Mouse (Mus musculus): ENCODE data around the gene Peli2.
A peak's percentile ranks its signal among the peaks of the same experiment; 100 is the strongest.

The Peli2 gene

DNA sequence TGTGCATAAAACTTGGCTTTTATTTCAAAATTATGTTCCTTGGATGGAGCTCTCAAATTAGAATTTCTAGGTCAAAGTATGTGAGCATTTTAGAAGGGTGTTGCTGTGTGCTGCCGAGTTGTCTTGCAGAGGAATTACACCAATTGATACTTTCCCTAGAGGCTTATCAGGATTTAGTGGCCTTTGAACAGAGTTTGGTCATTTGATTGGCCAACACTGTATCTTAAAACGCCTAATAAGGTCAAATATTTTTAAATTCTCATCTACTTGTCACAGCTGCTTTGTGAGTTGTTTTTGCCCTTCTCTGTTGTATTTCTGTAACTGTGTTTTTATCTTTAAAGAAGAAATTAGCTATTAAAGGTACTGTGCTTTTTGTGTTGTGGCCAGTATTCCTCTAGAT, 32.4 kb downstream of the Peli2 start:
- ATAC-seq (ENCODE audit: low TSS enrichment): no peak

DNA sequence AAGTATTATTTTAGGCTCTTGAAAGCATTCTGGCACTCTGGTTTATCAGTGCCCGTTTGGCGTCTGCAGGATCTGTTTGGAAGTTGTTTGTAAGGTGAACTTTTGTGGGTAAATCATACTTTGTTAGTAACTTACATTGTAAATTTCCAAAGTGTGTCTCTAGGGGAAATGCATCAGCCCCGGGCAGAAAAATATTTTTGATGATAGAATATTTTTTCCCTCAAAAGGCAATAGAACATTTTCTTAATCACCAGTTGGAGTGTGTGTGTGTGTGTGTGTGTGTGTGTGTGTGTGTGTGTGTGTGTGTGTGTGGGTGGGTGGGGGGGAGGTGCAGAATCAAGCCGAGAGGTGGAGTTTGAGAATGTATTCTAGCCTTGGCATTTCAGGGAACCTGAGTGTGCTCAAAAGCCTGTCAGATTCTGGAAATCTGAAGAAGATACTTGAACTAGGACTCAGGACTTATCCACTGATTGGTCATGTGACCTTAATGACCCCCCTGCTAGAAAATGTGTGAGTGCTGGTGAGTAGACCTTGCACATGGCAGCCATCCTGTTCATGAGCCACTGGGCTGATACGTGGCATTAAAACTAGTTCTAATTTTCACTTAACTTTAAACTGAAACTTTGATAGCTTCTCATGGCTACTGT, 33.4 kb downstream of the Peli2 start:
- no peak for ATAC-seq (ENCODE audit: low TSS enrichment)

DNA sequence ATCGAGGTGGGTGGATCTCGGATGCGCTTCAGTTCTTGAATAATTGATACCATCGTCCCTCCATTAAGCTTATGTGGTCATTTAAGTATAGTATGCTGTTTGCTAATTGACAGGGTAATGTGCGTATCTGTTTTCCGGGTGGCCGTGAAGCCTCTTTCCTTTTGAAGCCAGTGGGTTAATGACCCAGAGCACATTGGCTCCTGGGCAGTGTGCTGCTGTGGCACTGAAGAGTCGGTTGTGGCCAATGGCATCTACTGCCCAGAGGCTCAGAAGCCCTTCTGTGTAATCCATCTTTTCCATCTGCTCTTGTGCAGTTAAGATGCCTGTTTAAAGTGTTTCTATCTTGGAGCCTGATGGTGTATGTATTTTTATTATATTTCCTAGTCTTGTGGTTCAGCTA, 34.0 kb downstream of the Peli2 start:
- ATAC-seq (ENCODE audit: low TSS enrichment): no peak

DNA sequence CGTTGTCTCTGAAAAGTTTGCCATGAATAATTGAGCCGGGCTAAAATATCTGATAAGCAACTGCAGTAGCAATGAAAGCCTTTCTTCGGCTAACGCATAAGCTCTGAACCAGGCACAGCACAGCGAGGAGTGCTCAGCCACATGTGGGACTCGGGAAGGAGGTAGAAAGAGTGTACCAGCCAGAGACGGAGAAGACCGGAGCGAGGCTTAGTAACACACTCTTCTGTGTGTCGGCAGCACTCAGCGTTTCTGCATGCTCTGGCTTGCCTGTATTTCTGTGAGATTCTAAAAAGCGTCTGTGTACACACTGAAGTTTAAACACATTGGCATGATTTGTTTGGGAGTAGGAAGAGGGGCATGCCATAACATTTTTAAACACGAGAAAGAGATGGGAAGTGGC, 34.5 kb downstream of the Peli2 start:
- ATAC-seq (ENCODE audit: low TSS enrichment): peak; percentile 87

DNA sequence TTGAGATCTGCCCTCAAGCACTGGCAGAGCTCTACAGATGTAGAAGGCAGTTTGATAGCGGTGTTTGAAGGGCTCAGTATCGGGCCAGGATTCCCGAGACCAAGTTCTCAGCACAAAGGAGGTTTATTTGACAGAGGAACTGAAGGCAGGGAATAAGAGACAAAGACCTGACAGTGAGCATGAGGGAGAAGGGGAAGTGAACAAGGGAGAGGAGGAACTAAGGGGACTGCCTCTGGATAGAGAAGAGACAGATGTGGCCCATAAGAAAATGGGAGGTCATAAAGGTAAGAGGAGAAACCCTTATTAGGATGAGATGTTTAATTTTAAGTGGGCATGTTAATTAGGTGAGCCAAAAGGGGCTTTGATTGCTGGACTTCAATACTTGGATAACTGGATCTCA, 36.5 kb downstream of the Peli2 start:
- ATAC-seq (ENCODE audit: low TSS enrichment): no peak

DNA sequence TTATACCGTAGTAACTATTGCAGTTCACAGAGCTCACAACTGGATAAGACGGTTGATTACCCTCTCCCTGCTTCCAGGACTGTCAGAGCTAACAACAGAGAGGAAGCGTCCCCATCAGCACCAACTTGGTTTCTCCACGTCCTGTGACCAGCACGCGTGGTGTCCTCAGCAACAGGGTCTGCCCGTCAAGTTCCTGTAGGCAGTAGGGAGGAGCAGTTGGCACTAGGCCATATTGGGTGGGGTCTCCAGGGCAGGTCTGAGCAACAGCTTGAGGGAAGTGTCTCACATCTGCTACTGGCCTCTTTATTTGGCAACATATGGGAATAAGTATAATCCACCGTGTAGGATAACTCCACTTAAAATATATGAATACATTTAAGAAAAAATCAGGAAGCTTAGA, 37.2 kb downstream of the Peli2 start:
- no peak for ATAC-seq (ENCODE audit: low TSS enrichment)

DNA sequence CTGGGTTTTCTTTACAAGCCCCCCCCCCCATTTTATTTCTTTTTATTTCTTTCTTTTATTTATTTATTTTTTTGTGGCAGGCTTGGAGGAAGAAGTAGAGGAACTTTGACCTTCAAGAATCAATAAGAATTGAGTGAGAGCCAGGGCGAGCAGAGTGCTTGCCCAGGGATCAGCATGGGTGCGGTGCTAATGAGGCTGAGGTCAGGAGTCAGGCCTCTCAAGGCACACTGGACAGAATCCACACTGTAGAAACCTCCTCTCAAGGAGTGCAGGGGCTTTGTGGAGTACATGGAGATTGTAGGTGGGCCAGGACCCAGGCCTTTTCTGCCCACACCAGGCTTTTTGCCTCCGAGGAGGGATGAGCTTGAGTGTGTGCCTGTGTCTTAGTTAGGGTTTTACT, 38.8 kb downstream of the Peli2 start:
- ATAC-seq (ENCODE audit: low TSS enrichment): no peak

DNA sequence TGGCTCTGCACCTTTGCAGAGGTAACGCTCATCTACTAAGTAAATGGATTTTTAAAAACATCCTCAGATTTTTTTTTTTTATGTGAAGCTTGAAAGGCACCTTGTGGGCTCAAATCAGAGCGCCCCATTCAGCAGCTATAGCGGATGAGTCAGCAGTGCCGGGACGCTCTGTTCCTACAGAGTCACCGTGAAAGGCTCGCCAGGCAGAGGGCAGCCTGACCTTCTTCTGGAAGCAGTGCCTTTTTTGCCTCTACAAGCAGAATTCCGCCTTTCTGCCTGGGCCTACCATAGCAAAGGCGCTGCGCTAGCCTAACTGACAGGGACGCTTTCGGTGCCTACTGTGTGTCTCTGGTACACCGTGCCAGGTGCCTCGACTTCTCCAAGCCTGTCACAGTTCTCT, 41.8 kb downstream of the Peli2 start:
- peak; percentile 78 for ATAC-seq (ENCODE audit: low TSS enrichment)

DNA sequence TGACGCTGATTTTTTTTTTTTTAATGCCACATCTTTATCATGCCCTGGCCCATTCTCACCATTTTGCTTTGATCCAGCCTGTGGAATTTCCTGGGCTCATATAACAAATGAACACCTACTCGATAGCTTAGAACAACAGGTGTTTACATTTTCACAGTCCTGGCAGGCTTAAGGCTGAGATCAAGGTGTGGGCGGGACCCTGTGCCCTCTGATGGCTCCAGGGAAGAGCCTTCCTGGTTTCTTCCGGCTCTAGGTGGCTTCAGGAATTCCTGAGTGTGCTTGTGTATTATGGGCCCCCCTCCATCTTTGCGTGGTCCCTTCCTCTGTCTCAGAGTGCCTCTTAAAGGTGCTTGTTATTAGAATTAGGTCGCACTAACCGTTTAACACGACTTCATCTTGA, 44.3 kb downstream of the Peli2 start:
- no peak for ATAC-seq (ENCODE audit: low TSS enrichment)

DNA sequence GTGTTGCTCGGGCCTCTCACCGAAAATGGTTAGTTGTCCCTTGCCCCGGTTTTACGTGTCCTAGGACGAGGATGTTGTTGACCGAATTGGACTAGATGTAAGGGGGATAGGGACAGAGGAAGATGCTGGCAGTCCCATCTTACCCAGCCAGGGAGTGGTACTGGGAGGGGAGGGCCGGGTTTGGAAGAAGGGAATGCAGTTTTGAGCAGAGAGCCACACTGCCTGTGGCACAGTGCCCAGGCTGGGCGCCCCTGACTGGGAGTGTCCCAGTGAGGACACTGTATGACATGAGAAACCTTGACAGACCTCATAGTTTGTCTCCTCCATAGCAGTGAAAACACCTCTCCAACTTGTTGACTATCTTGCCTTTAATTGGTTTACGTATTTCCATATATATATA, 45.8 kb downstream of the Peli2 start:
- ATAC-seq (ENCODE audit: low TSS enrichment): no peak

DNA sequence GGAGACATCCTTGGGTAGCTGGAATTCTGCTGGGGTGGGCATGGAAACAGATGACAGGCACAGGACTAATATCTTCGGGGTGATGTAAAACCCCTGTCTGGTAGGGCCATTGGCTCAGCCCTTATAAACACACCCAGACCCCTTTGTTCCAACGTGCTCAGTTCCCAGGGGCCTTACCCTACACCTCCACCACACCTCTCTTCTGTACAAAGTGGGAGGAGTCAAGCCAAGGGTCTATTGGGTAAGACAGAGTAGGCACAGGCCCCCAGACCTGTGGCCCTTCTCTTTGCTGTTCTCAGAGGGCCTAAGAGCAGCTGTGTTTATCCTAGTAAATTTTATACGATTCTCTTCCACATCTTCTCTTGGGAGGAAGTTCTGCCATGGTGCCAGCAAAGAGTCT, 46.4 kb downstream of the Peli2 start:
- ATAC-seq (ENCODE audit: low TSS enrichment): no peak

DNA sequence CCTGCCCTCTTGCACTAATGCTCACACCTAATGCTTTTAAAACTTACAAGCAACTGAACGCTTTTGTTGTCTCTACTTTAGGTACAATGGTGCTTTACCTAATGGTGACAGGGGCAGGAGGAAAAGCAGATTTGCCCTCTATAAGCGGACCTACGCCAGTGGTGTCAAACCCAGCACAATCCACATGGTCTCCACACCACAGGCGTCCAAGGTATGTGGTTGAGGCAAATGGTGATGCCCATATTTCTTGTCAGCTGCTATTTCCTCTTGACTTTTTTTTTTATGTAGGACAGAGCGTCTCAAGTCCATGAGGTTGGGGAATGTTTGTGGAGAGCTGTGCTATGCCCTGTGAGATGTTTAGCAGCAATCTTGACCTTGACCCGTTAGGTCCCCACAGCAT, 47.5 kb downstream of the Peli2 start:
- ATAC-seq (ENCODE audit: low TSS enrichment): no peak

DNA sequence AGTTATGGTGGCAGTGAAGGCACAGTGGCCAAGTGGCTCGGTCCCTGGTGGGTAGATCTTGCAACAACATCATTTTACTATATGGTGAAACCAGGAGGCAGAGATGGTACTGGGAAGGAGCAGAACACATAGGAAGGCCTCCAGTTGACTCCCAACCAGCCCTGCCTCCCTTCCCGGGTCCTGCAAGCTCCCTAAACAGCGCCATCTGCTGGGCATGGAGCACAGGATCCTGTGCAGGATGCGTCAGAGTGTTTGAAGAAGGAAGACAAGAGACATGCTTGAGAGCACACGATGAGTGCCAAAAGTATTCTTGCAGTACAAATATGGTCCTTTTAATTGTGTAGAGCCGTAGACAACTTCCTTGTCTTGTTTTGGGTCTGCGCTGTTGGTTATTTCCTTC, 49.3 kb downstream of the Peli2 start:
- ATAC-seq (ENCODE audit: low TSS enrichment): peak; percentile 73; the same call in 1 of the 2 replicates

DNA sequence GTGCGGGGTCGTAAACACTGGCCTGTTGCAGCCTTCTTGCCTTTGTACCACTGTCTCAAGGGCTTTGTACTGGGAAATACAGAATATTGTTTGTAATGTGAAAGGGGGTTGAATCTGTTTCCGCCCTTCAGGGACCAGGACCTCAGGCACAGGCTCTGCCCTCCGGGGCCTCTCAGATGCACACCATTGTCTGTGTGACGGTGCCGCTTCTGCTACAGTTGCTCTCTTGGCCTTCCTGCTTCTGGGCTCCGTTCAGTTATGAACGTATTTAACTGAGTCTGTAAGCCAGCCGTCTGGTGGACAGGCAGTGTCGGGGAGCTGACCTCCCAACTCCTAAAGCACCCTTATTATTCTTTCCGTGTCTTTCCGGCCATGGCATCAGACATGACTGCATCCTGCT, 50.6 kb downstream of the Peli2 start:
- no peak for ATAC-seq (ENCODE audit: low TSS enrichment)

DNA sequence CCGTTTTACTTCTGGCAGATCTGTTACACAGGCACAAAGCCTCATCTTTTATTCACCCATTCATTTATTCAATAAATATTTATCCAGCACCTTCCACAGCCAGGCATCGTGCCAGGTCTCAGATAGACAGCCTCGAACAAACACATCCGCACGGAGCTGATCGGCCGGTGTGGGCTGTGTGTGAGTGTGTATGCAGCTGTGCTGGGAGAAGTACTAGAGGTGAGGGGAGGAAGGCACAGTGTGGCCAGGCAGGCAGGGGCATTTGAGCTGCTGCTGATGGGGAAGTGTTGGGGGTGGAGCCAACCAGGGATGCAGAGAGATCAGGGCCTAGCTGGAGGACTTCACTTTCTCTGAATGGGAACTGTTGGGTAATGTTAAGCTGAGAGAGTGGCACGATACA, 51.4 kb downstream of the Peli2 start:
- no peak for ATAC-seq (ENCODE audit: low TSS enrichment)

DNA sequence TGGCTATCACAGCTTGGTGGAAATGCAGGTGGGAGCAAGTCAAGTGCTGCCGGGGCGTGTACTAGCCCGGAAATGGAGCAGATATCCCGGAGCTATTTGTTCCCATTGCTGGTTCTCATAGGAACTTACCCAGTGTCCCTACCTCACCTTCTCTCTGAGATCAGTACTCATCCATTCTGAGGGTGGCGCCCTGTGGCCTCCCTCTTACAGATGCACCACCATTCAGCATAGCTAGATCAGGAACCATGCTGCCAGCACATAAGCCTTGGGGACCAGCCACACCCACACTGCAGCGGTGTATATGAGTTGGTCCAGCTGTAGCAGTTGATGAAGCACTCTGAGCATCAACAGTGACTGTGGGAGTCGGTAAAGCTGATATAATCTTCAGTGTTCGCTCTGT, 52.3 kb downstream of the Peli2 start:
- ATAC-seq (ENCODE audit: low TSS enrichment): no peak

DNA sequence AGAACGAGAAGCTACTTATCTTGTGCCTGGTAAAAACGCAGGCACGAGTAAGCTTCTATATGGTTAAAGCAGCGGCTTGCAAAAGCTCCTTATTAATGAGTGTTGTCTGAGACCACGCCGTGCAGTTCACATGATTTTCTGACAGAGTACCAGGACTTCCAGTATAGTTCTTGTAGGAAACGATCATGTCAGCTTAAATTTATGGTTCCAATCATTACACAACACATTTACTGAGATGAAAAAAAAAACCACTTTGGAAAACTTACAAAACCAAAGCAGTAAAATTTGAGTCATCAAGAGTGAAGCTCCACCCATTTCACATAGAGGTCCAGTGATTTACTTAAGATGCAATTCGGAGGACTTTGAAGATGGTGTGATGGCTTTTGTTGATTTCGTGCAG, 53.2 kb downstream of the Peli2 start:
- no peak for ATAC-seq (ENCODE audit: low TSS enrichment)

DNA sequence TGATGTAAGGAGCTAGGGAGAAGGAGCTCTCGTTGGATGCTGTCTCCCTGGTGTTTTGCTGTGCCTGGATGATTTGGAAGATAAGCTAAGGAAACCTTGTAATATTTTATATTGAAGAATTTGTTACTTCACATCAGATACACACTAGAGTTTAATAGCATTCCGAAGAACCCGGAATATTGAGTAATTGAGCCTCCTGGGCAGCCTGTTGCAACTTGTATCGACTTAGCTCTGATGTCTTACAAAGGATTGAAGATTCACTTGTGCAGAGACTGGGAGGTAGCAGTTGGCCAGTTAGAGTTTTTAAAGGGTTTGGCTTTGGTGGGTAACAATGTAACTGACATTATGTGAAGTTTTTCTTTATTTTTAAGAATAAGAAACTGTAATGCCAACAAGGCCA, 53.7 kb downstream of the Peli2 start:
- no peak for ATAC-seq (ENCODE audit: low TSS enrichment)

DNA sequence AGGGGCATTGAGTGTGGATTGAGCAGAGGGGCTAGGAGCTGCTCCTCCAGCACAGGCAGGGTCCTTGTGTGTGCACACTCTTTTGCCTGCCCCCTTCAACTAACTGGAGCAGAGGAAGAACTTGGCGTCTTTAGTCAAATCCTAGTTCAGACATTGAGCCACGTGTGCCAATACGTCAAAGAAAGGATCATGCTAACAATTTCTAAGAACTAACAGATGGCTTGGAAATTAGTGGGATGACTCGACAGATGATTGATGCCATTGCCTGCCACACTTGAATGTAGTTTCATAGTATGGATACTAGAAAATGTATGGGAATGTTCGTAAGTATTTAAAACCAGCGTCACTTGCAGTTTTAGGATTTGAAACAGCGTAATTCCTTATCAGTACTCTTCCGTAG, 54.5 kb downstream of the Peli2 start:
- ATAC-seq (ENCODE audit: low TSS enrichment): no peak

DNA sequence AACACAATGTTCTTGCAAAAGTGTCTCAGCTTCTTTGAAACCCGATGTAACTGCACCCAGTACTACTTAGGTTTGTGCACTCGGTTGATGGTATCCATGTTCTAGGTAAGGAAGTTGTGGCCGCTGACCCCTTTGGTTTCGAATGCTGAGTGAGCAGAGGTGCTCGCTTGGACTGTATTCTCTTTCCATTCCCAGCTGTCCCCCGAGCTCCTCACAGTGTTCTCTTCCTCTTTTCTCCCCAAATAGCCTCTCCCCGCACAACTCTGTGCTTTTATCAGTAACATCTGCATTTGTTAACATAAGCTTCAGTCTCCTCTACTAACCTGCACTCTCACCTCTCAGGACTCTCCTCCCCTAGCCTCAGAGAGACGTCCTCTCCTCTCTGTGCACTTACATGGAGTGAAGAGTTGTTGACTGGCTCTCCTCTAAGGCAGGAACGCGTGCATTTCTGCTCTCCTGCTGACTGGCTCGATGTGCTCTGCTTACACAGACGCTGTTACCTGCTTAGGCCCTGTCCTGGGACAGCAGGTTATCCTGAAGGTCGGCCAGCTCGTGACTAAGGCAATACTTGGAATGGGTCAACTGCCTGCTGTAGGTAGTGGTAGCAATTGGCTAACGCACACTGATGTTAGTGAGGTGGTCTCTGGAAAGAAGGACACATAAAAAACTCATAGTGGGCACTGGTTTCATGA, 57.8 kb downstream of the Peli2 start:
- no peak for ATAC-seq (ENCODE audit: low TSS enrichment)

DNA sequence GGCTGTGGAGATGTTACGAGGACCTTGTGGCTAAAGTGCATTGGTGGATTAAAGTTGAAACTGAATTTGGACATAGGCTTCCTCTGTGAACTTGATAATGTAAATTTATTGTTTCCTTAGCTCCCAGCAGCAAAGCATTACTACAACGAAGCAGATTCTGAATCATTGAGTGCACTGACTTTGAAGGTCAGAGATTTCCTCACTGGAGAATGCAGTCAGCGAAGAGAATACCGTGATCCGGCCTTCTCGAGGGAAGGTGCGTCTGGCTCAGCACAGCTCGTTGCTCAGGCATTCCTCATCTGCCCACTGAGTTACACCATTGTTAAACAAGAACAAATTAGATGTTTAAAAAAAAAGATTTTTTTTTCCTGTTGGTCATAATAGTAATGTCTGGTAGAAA, 58.4 kb downstream of the Peli2 start:
- ATAC-seq (ENCODE audit: low TSS enrichment): no peak

DNA sequence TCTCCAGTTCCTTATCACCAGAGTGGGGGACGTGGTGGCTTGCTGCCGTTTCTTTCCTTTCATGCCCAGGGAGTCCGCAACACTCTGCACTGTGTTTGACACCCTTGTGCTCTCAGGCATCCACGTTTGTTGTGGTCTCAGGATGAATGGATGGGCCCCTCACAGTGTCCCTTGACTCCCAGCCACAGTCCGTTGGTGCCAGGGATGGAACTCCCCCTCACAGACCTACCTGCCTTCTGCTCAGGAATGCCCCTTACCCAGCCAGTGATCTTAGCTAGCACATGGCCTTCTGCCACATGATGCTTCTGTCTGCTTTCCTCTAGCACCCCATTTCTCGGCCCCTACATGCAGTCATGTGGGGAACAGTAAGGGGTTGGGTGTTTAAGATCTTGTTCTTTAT, 65.7 kb downstream of the Peli2 start:
- no peak for ATAC-seq (ENCODE audit: low TSS enrichment)

DNA sequence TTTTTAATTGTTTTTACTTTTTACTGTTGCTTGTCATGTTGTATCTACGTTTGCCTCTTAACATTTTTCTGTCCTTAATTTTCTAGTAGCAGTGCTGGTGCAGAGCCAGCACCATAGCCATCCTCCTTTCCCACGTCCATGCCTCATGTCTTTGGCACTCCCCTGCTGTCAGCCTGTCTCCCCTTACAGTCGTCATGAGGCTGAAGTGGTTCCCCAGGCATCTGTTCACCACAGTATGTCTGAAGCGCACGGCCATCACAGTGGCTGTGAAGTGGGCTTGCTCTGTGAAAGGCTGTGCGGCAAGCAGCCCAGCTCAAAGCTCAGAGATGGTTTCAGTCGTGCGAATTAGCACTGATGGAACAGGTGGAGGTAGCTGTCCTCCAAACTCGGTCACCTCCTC, 66.5 kb downstream of the Peli2 start:
- ATAC-seq (ENCODE audit: low TSS enrichment): no peak

DNA sequence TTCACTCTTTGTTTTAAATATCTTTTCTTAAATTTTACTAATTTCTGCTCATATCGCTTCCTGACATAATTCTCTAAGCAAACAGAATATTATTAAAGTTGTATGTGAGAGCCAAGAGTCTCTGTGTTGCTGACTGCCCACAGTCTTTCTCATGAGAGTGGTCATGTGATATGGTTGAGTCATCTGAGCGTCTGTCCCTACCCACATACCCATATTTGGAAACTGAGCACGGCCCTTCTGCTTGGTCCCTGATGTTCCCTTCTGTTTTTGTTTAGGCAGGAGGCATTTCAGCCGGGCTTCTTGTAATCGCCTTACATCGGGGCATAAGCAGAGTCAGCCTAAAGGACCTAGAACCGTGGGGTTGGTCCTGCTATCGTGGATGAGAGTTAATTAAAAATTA, 68.7 kb downstream of the Peli2 start:
- peak; percentile 93 for ATAC-seq (ENCODE audit: low TSS enrichment)
